Mouse (Mus musculus) intestine, embryonic 16.5 days (tissue): Measurements from ENCODE around the gene Itpk1. TPM values are rescaled to one million over a fixed set of nuclear protein-coding genes. Genes with fewer than 3 reads are reported as not detected.

Experiments used
- ATAC-seq: fragments of 200-750 bp; cut with Nextera tagmentation; 2 replicates; pipeline ENCODE4 v1.8.0; 2017; ENCODE audit warnings: moderate TSS enrichment, moderate library complexity
- H3K27ac ChIP-seq: fragments of 300-500 bp; sonication (generic); 2 replicates; pipeline ENCODE4 v1.5.1; 2014; ENCODE audit warnings: mild to moderate bottlenecking, low read length
- H3K27me3 ChIP-seq: fragments of 300-500 bp; sonication (generic); replicated peaks from 2 replicates; pipeline ENCODE4 v1.6.1; 2014; ENCODE audit warnings: low read length, control low read depth, mixed read lengths; ENCODE audit not compliant: control insufficient read depth, insufficient read depth
- H3K36me3 ChIP-seq: fragments of 300-500 bp; sonication (generic); 2 replicates; pipeline ENCODE4 v1.6.1; 2014; ENCODE audit warnings: low read length, control low read depth; ENCODE audit not compliant: control insufficient read depth, insufficient read depth
- H3K4me1 ChIP-seq: fragments of 300-500 bp; sonication (generic); 2 replicates; pipeline ENCODE4 v1.6.1; 2014; ENCODE audit warnings: low read length, control low read depth, mixed read lengths; ENCODE audit not compliant: control insufficient read depth, insufficient read depth
- H3K4me2 ChIP-seq: fragments of 300-500 bp; sonication (generic); 2 replicates; pipeline ENCODE4 v1.6.1; 2014; ENCODE audit warnings: low read depth, low read length, control low read depth
- H3K4me3 ChIP-seq: fragments of 300-500 bp; sonication (generic); 2 replicates; pipeline ENCODE4 v1.5.1; 2014; ENCODE audit warnings: mild to moderate bottlenecking, low read length
- H3K9ac ChIP-seq: fragments of 300-500 bp; sonication (generic); 2 replicates; pipeline ENCODE4 v1.6.1; 2014; ENCODE audit warnings: low read depth, low read length
- H3K9me3 ChIP-seq: fragments of 300-500 bp; sonication (generic); 2 replicates; pipeline ENCODE4 v1.6.1; 2016; ENCODE audit warnings: low read length, control low read depth; ENCODE audit not compliant: control insufficient read depth
- WGBS: fragments of 180-500 bp; shearing (Covaris S2); extraction: QIAGEN DNeasy Blood & Tissue Kit; methylation state at CpG from one replicate; pipeline ENCODE4 v1.1.7; 2014; 5-methylcytosine and 5-hydroxymethylcytosine counted together
- polyA plus RNA-seq: library from polyadenylated mRNA; unstranded; fragments of >200 nt; fragmentation: Nextera tagmentation; extraction: Ambion mirVana; gene quantifications from 2 replicates; pipeline ENCODE4 v1.2.1, GENCODE M21; 2015

Gene Itpk1
- polyA plus RNA-seq, 1 experiment from 2014 or later: 51.4 TPM

GRCm38 (mm10) chr12:102628221-102628620 lies 76.5 kb downstream of the Itpk1 start:
- Histone ChIP-seq H3K9ac (no peak overlapping the region), H3K27ac (no peak overlapping the region), H3K9me3 (no peaks in the 10 kb centered on the region), H3K36me3 (no peaks in the 10 kb centered on the region), H3K4me2 (no peak overlapping the region), H3K4me1 (peaks cover 24% of the 10 kb centered on the region), H3K4me3 (no peak overlapping the region), H3K27me3 (no peaks in the 10 kb centered on the region)
- 76% methylated on average over 9 of the region's 9 CpGs for WGBS
- ATAC-seq: no peak

- Histone ChIP-seq H3K27ac (no peak overlapping the region), H3K9me3 (no peaks in the 10 kb centered on the region), H3K36me3 (no peaks in the 10 kb centered on the region), H3K4me3 (no peak overlapping the region), H3K4me1 (peaks cover 26% of the 10 kb centered on the region), H3K27me3 (no peaks in the 10 kb centered on the region), H3K4me2 (no peak overlapping the region), H3K9ac (no peak overlapping the region)
- no peak for ATAC-seq
- 80% methylated on average over 5 of the region's 5 CpGs for WGBS
Measured at GRCm38 (mm10) chr12:102627545-102627944, 77.2 kb downstream of the Itpk1 start.

GRCm38 (mm10) chr12:102626841-102627240 lies 77.9 kb downstream of the Itpk1 start:
- ATAC-seq: no peak
- Histone ChIP-seq H3K9me3 (no peaks in the 10 kb centered on the region), H3K27me3 (no peaks in the 10 kb centered on the region), H3K36me3 (no peaks in the 10 kb centered on the region), H3K9ac (no peak overlapping the region), H3K4me1 (peaks cover 26% of the 10 kb centered on the region), H3K4me2 (no peak overlapping the region), H3K4me3 (no peak overlapping the region), H3K27ac (no peak overlapping the region)
- whole genome bisulfite sequencing: 72% methylated on average over 7 of the region's 7 CpGs

- Histone ChIP-seq H3K36me3 (no peaks in the 10 kb centered on the region), H3K4me3 (no peak overlapping the region), H3K4me1 (peaks cover 29% of the 10 kb centered on the region), H3K27ac (no peak overlapping the region), H3K9me3 (no peaks in the 10 kb centered on the region), H3K27me3 (no peaks in the 10 kb centered on the region), H3K9ac (no peak overlapping the region), H3K4me2 (no peak overlapping the region)
- no peak for ATAC-seq
- 66% methylated on average over 6 of the region's 6 CpGs for WGBS
Measured at GRCm38 (mm10) chr12:102625717-102626116, 79.0 kb downstream of the Itpk1 start.

GRCm38 (mm10) chr12:102625118-102625517 lies 79.6 kb downstream of the Itpk1 start:
- Histone ChIP-seq H3K9ac (no peak overlapping the region), H3K27ac (no peak overlapping the region), H3K27me3 (no peaks in the 10 kb centered on the region), H3K9me3 (no peaks in the 10 kb centered on the region), H3K4me3 (no peak overlapping the region), H3K36me3 (no peaks in the 10 kb centered on the region), H3K4me1 (peaks cover 35% of the 10 kb centered on the region), H3K4me2 (no peak overlapping the region)
- no peak for ATAC-seq
- 73% methylated on average over 5 of the region's 5 CpGs for WGBS

GRCm38 (mm10) chr12:102623827-102624226 lies 80.9 kb downstream of the Itpk1 start:
- H3K9ac ChIP-seq: no peak overlapping the region
- WGBS: 69% methylated on average over 9 of the region's 9 CpGs
- H3K4me3 ChIP-seq: no peak overlapping the region
- peaks cover 43% of the 10 kb centered on the region for H3K4me1 ChIP-seq
- H3K9me3 ChIP-seq: no peaks in the 10 kb centered on the region
- ATAC-seq: no peak
- no peak overlapping the region for H3K4me2 ChIP-seq
- H3K36me3 ChIP-seq: no peaks in the 10 kb centered on the region
- no peaks in the 10 kb centered on the region for H3K27me3 ChIP-seq
- no peak overlapping the region for H3K27ac ChIP-seq

- Histone ChIP-seq H3K27me3 (no peaks in the 10 kb centered on the region), H3K36me3 (no peaks in the 10 kb centered on the region), H3K4me3 (no peak overlapping the region), H3K9me3 (no peaks in the 10 kb centered on the region), H3K27ac (peak overlapping the region; percentile 79), H3K9ac (peak overlapping the region; percentile 4), H3K4me2 (no peak overlapping the region), H3K4me1 (peaks cover 58% of the 10 kb centered on the region)
- ATAC-seq: no peak
- WGBS: 73% methylated on average over 12 of the region's 12 CpGs
Measured at GRCm38 (mm10) chr12:102622302-102622842, 82.4 kb downstream of the Itpk1 start.

GRCm38 (mm10) chr12:102621811-102622210 lies 82.9 kb downstream of the Itpk1 start:
- peak; percentile 68 for ATAC-seq
- WGBS: 68% methylated on average over 4 of the region's 4 CpGs

GRCm38 (mm10) chr12:102621205-102621604 lies 83.5 kb downstream of the Itpk1 start:
- Histone ChIP-seq H3K4me2 (no peak overlapping the region), H3K4me1 (peaks cover 65% of the 10 kb centered on the region), H3K27me3 (no peaks in the 10 kb centered on the region), H3K9ac (no peak overlapping the region), H3K4me3 (no peak overlapping the region), H3K9me3 (no peaks in the 10 kb centered on the region), H3K27ac (peak overlapping the region; percentile 79), H3K36me3 (no peaks in the 10 kb centered on the region)
- 75% methylated on average over 4 of the region's 4 CpGs for WGBS
- ATAC-seq: no peak

More at GRCm38 (mm10) chr12:102621811-102622210, 82.9 kb downstream of the Itpk1 start:
- H3K4me2 ChIP-seq: 0 out of 2 replicates have a peak overlapping the region, but pooled peaks have one; percentile 7
- no peaks in the 10 kb centered on the region for H3K9me3 ChIP-seq
- no peak overlapping the region for H3K4me3 ChIP-seq
- H3K9ac ChIP-seq: no peak overlapping the region; the same call in 1 of the 2 replicates
- peaks cover 63% of the 10 kb centered on the region for H3K4me1 ChIP-seq
- peak overlapping the region; percentile 79 for H3K27ac ChIP-seq
- H3K27me3 ChIP-seq: no peaks in the 10 kb centered on the region
- no peaks in the 10 kb centered on the region for H3K36me3 ChIP-seq

- Histone ChIP-seq H3K9ac (no peak overlapping the region), H3K4me2 (0 out of 2 replicates have a peak overlapping the region, but pooled peaks have one; percentile 19), H3K4me3 (no peak overlapping the region), H3K4me1 (peaks cover 62% of the 10 kb centered on the region), H3K36me3 (no peaks in the 10 kb centered on the region), H3K27me3 (no peaks in the 10 kb centered on the region), H3K9me3 (no peaks in the 10 kb centered on the region), H3K27ac (peak overlapping the region; percentile 79)
- ATAC-seq: peak; percentile 90
- WGBS: 60% methylated on average over 7 of the region's 7 CpGs
Measured at GRCm38 (mm10) chr12:102619908-102620307, 84.8 kb downstream of the Itpk1 start.
